Mouse (Mus musculus): ENCODE measurements at regions not wholly inside any gene's neighbourhood (a gene's known extent, or its start where the extent isn't known, plus 50 kb on each side); places are given as distances from the start of the nearest gene placed in this dataset.
"Not testable (repeated sequence)": the region's sequence is repeated elsewhere in the genome, so short reads cannot be mapped to it uniquely, and the experiment has no call there.

DNA sequence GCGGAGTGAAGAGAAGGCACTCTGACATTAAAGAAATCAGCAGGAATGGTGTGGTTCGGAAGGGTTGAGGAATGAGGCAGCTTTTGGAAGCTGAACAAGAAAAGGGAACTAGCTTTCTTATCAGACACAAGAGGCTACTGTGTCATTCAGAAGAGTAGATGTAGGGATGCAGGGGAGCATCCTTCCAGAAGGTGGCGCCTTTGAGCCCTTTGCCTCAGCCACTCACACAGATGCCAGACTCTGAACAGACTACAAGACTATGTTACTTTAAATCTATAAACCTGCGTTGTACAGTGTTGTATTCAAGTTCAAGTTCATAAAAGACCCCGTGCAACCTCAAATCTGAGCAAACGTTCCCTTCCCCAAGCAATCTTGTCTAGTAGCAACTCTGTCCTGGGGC, 128.9 kb downstream of the Kap start:
- DNase-seq (ENCODE audit: low spot score in 2 of 2) = not testable (repeated sequence)

DNA sequence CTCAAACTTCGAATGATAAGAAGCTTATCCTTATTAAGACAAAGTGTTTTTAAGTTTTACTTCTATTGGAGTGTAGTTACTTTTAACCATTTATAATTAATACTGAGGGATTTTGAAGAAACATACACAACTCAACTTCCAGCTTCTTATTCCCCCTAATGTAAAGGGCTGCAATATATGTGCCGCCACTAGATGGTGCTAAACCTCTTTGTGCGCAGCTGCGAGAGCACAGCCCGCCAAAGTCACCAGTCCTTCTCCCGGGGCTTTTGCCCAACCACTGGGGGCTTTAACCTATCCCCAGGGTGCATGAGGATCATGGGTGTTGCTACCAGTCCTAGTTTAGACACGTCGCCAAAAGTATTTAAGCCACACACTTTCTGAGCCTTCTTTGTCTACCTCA, 146.8 kb downstream of the Kap start:
- DNase-seq (ENCODE audit: low spot score in 2 of 2) = peak in 1 of 2 experiments; percentile 3

DNA sequence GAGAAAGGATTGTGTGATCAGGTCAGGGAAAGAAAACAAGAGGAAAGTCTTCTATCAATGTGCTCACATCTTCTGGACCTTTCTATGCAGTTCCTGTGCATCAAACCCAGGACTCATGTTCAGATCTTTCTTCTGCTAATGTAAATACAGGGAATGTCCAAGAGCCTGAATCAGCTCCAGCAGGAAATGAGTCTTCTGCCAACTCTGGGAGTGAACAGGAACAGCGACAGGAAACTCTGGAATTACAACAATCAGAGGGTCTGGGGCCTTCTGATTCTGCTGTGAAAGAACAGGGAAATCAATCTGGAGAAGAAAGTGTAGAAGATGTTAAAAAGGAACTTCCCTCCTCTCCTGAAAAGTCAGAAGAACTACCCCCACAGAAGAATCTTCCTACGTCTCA, 151.9 kb downstream of the Kap start:
- no peak for DNase-seq (ENCODE audit: low spot score in 2 of 2)
